Mouse (Mus musculus) liver, postnatal 0 days (tissue): ENCODE measurements at regions not wholly inside any gene's neighbourhood (a gene's known extent, or its start where the extent isn't known, plus 50 kb on each side); places are given as distances from the start of the nearest gene placed in this dataset.

Experiments
- CTCF ChIP-seq: sonication (generic); IDR thresholded peaks from 2 replicates; pipeline ENCODE4 v1.5.1; 2016; ENCODE audit warnings: antibody characterized with exemption, low read depth
- EP300 ChIP-seq: IDR thresholded peaks from 2 replicates; pipeline ENCODE4 v1.6.1; 2016; ENCODE audit warnings: antibody characterized with exemption, low read depth, mild to moderate bottlenecking

GRCm38 (mm10) chr10:117899410-117899935 is 53.6 kb upstream of the Rap1b start:
- TF ChIP-seq CTCF (no peak), EP300 (no peak)
